Mouse (Mus musculus): Measurements from ENCODE around the gene Hist1h2bb. TPM values are rescaled to one million over a fixed set of nuclear protein-coding genes. Genes with fewer than 3 reads are reported as not detected.
"Not testable (repeated sequence)": the region's sequence is repeated elsewhere in the genome, so short reads cannot be mapped to it uniquely, and the experiment has no call there.

The Hist1h2bb gene
- polyA plus RNA-seq, 1 experiment from 2014 or later, result 0.37 TPM

- Histone ChIP-seq H3K27me3 (replicated peaks) (no peaks in the 10 kb centered on the region), H3K9ac (no peak overlapping the region), H3K9me3 (no peaks in the 10 kb centered on the region), H3K27ac (no peak overlapping the region), H3K4me3 (no peak overlapping the region), H3K4me1 (peaks cover 19% of the 10 kb centered on the region), H3K4me2 (no peak overlapping the region), H3K36me3 (replicated peaks) (no peaks in the 10 kb centered on the region)
- no peak for ATAC-seq (replicated peaks)
Observed at GRCm38 (mm10) chr13:23755000-23755399, 8.5 kb downstream of the Hist1h2bb start.

- 0% methylated on average over 18 of the region's 22 CpGs for WGBS
- Histone ChIP-seq H3K36me3 (replicated peaks) (no peaks in the 10 kb centered on the region), H3K4me1 (peaks cover 24% of the 10 kb centered on the region), H3K9me3 (no peaks in the 10 kb centered on the region), H3K4me3 (peak within 1 kb of the TSS; percentile 38), H3K27ac (peak within 1 kb of the TSS; percentile 82), H3K9ac (peak within 1 kb of the TSS; percentile 40; the same call in 1 of the 2 replicates), H3K27me3 (replicated peaks) (no peaks in the 10 kb centered on the region), H3K4me2 (peak within 1 kb of the TSS; percentile 63)
- peak; percentile 78 for ATAC-seq (replicated peaks)
Observed at GRCm38 (mm10) chr13:23756790-23757189, 10.3 kb downstream of the Hist1h2bb start, which contains the start of gene Hist1h4b. TSS of gene Hist1h4b (plus strand) at chr13:23757013.

- Histone ChIP-seq H3K4me3 (peak overlapping the region; percentile 38), H3K9ac (peak overlapping the region; percentile 40; the same call in 1 of the 2 replicates), H3K27ac (peak overlapping the region; percentile 82), H3K36me3 (replicated peaks) (no peaks in the 10 kb centered on the region), H3K4me2 (peak overlapping the region; percentile 63), H3K9me3 (no peaks in the 10 kb centered on the region), H3K4me1 (peaks cover 25% of the 10 kb centered on the region), H3K27me3 (replicated peaks) (no peaks in the 10 kb centered on the region)
- ATAC-seq (replicated peaks), result peak; percentile 22
- WGBS, result under 1% methylated on average over 20 of the region's 23 CpGs
Observed at GRCm38 (mm10) chr13:23757211-23757773, 10.8 kb downstream of the Hist1h2bb start.

GRCm38 (mm10) chr13:23757921-23758320 is 11.4 kb downstream of the Hist1h2bb start:
- Histone ChIP-seq H3K36me3 (replicated peaks) (no peaks in the 10 kb centered on the region), H3K27ac (no peak overlapping the region), H3K27me3 (replicated peaks) (no peaks in the 10 kb centered on the region), H3K4me3 (no peak overlapping the region), H3K9me3 (no peaks in the 10 kb centered on the region), H3K4me1 (peaks cover 28% of the 10 kb centered on the region), H3K4me2 (no peak overlapping the region), H3K9ac (no peak overlapping the region)
- WGBS, result 49% methylated on average over 3 of the region's 3 CpGs
- ATAC-seq (replicated peaks), result no peak

- Histone ChIP-seq H3K36me3 (replicated peaks) (no peaks in the 10 kb centered on the region), H3K27ac (no peak overlapping the region), H3K4me1 (peaks cover 38% of the 10 kb centered on the region), H3K4me2 (no peak overlapping the region), H3K9me3 (no peaks in the 10 kb centered on the region), H3K4me3 (no peak overlapping the region), H3K27me3 (replicated peaks) (no peaks in the 10 kb centered on the region), H3K9ac (no peak overlapping the region)
- no peak for ATAC-seq (replicated peaks)
- 87% methylated on average over 3 of the region's 3 CpGs for WGBS
Observed at GRCm38 (mm10) chr13:23759251-23759771, 12.8 kb downstream of the Hist1h2bb start.

- no peak for ATAC-seq (replicated peaks)
- 85% methylated on average over 1 of the region's 1 CpGs for WGBS
- no peaks in the 10 kb centered on the region for H3K36me3 ChIP-seq (replicated peaks)
- H3K27ac ChIP-seq, result peak overlapping the region; percentile 87; the same call in 1 of the 2 replicates
- peaks cover 40% of the 10 kb centered on the region for H3K4me1 ChIP-seq
- no peak overlapping the region for H3K9ac ChIP-seq
- H3K27me3 ChIP-seq (replicated peaks), result no peaks in the 10 kb centered on the region
- H3K9me3 ChIP-seq, result no peaks in the 10 kb centered on the region
- H3K4me3 ChIP-seq, result peak overlapping the region; percentile 65; the same call in 1 of the 2 replicates
- peak overlapping the region; percentile 94 for H3K4me2 ChIP-seq
Observed at GRCm38 (mm10) chr13:23759916-23760239, 13.3 kb downstream of the Hist1h2bb start.

- H3K4me3 ChIP-seq, result peak overlapping the region; percentile 65
- 2% methylated on average over 23 of the region's 27 CpGs for WGBS
- H3K4me1 ChIP-seq, result peaks cover 40% of the 10 kb centered on the region
- peak overlapping the region; percentile 94 for H3K4me2 ChIP-seq
- H3K27me3 ChIP-seq (replicated peaks), result no peaks in the 10 kb centered on the region
- peak overlapping the region; percentile 87 for H3K27ac ChIP-seq
- no peaks in the 10 kb centered on the region for H3K9me3 ChIP-seq
- H3K36me3 ChIP-seq (replicated peaks), result no peaks in the 10 kb centered on the region
- H3K9ac ChIP-seq, result peak overlapping the region; percentile 44
- peak; percentile 51 for ATAC-seq (replicated peaks)
Observed at GRCm38 (mm10) chr13:23760240-23760971, 13.9 kb downstream of the Hist1h2bb start.

GRCm38 (mm10) chr13:23760972-23761864 is 14.7 kb downstream of the Hist1h2bb start, which contains the start of gene Hist1h4a:
TSS of gene Hist1h4a (minus strand) at chr13:23761230.
- H3K4me3 ChIP-seq, result peak within 1 kb of the TSS; percentile 65
- H3K36me3 ChIP-seq (replicated peaks), result no peaks in the 10 kb centered on the region
- H3K4me2 ChIP-seq, result peak within 1 kb of the TSS; percentile 94
- H3K9ac ChIP-seq, result peak within 1 kb of the TSS; percentile 44
- no peaks in the 10 kb centered on the region for H3K27me3 ChIP-seq (replicated peaks)
- under 1% methylated on average over 67 of the region's 72 CpGs for WGBS
- H3K9me3 ChIP-seq, result no peaks in the 10 kb centered on the region
- ATAC-seq (replicated peaks), result peak; percentile 81
- peak within 1 kb of the TSS; percentile 87 for H3K27ac ChIP-seq
- peaks cover 39% of the 10 kb centered on the region for H3K4me1 ChIP-seq

GRCm38 (mm10) chr13:23761871-23762821 is 15.6 kb downstream of the Hist1h2bb start, which contains the start of gene Hist1h3a:
TSS of gene Hist1h3a (minus strand) at chr13:23762386.
- Histone ChIP-seq H3K9ac (peak within 1 kb of the TSS; percentile 29; the same call in 1 of the 2 replicates), H3K4me2 (peak within 1 kb of the TSS; percentile 94), H3K4me1 (peaks cover 38% of the 10 kb centered on the region), H3K27ac (peak within 1 kb of the TSS; percentile 87), H3K4me3 (peak within 1 kb of the TSS; percentile 65)
- H3K27me3 ChIP-seq (replicated peaks); H3K36me3 ChIP-seq (replicated peaks); H3K9me3 ChIP-seq: not testable (repeated sequence)
- WGBS, result under 1% methylated on average over 29 of the region's 52 CpGs
- ATAC-seq (replicated peaks), result peak; percentile 65

GRCm38 (mm10) chr13:23763242-23763585 is 16.7 kb downstream of the Hist1h2bb start:
- Histone ChIP-seq H3K27ac (peak overlapping the region; percentile 87), H3K9ac (peak overlapping the region; percentile 67; the same call in 1 of the 2 replicates), H3K27me3 (replicated peaks) (no peaks in the 10 kb centered on the region), H3K4me2 (peak overlapping the region; percentile 94), H3K36me3 (replicated peaks) (no peaks in the 10 kb centered on the region), H3K4me3 (peak overlapping the region; percentile 65), H3K4me1 (peaks cover 33% of the 10 kb centered on the region), H3K9me3 (no peaks in the 10 kb centered on the region)
- no peak for ATAC-seq (replicated peaks)
- under 1% methylated on average over 10 of the region's 10 CpGs for WGBS

Data from midbrain, embryonic 15.5 days (tissue).